ENCODE assay signal across 21 mouse cellular contexts in genomic region chr8:117532381-117532972, GRCm38 (mm10). TPM values are rescaled to one million over a fixed set of nuclear protein-coding genes. Genes with fewer than 3 reads are reported as not detected.
A peak's percentile ranks its signal among the peaks of the same experiment; 100 is the strongest.
DNase-seq lines count a peak whose midpoint lies in the region; ATAC-seq and TF ChIP-seq lines count a peak whose summit lies in the region.
"Had no signal": no experiment of that assay in that cellular context is flagged by ENCODE, and none has a peak within 500 bp of the region (broad histone marks: within the 10 kb centered on the region; RNA-seq: fewer than 3 reads in every experiment).

No protein-coding gene starts in this region.

- ATAC-seq in midbrain, embryonic 11.5 days (ENCODE audit: low FRiP score), result no peak
- ATAC-seq in midbrain, postnatal 0 days (ENCODE audit: low FRiP score), result no peak
- ATAC-seq: forebrain, embryonic 16.5 days; lung, postnatal 0 days had no signal

- no peaks in the 10 kb centered on the region for H3K4me1 ChIP-seq in midbrain, embryonic 11.5 days (ENCODE audit: control insufficient read depth, insufficient read depth, low read length)
- H3K4me1 ChIP-seq in midbrain, postnatal 0 days (ENCODE audit: insufficient read depth, low read length), result no peaks in the 10 kb centered on the region
- peaks cover 18% of the 10 kb centered on the region for H3K4me1 ChIP-seq in bone marrow, adult 2 months (ENCODE audit: control insufficient read depth, insufficient read depth, low read length)
- H3K4me1 ChIP-seq: hindbrain, embryonic 13.5 days; limb, embryonic 12.5 days; midbrain, embryonic 10.5 days had no signal

- TF ChIP-seq CTCF in midbrain, postnatal 0 days (IDR thresholded peaks at IDR 0.05), result no peak
- TF ChIP-seq CTCF in bone marrow, adult 2 months (IDR thresholded peaks at IDR 0.05; ENCODE audit: control insufficient read depth, insufficient read depth, low read length), result no peak

- no peak for TF ChIP-seq POLR2A in bone marrow, adult 2 months (IDR thresholded peaks at IDR 0.05; ENCODE audit: borderline replicate concordance, control insufficient read depth, low read depth, low read length)

- H3K4me3 ChIP-seq in midbrain, embryonic 11.5 days (ENCODE audit: low read depth, low read length), result no peak overlapping the region
- no peak overlapping the region for H3K4me3 ChIP-seq in midbrain, postnatal 0 days (ENCODE audit: low read depth, low read length)
- H3K4me3 ChIP-seq in bone marrow, adult 2 months (replicated peaks; ENCODE audit: control insufficient read depth, low read depth, low read length), result no peak overlapping the region
- H3K4me3 ChIP-seq: erythroblast, embryonic 14.5 days; hindbrain, embryonic 13.5 days; left cerebral cortex, adult 2 months; limb, embryonic 12.5 days; midbrain, embryonic 10.5 days had no signal

- H3K9ac ChIP-seq in midbrain, embryonic 11.5 days (ENCODE audit: low read length), result no peak overlapping the region
- no peak overlapping the region for H3K9ac ChIP-seq in midbrain, postnatal 0 days (replicated peaks; ENCODE audit: low read length, poor library complexity, severe bottlenecking)
- H3K9ac ChIP-seq: hindbrain, embryonic 13.5 days; limb, embryonic 12.5 days; liver, embryonic 14.5 days had no signal

- H3K27me3 ChIP-seq in midbrain, embryonic 11.5 days (ENCODE audit: control insufficient read depth, insufficient read depth, low read length), result no peaks in the 10 kb centered on the region
- H3K27me3 ChIP-seq in midbrain, postnatal 0 days (ENCODE audit: insufficient read depth, low read length), result no peaks in the 10 kb centered on the region
- H3K27me3 ChIP-seq: hindbrain, embryonic 13.5 days; limb, embryonic 12.5 days had no signal

- peak; percentile 23 for DNase-seq in midbrain, embryonic 11.5 days (ENCODE audit: low spot score, missing footprints)
- DNase-seq in midbrain, postnatal 0 days (ENCODE audit: low spot score), result no peak
- DNase-seq in naive thymus-derived CD4-positive, alpha-beta T cell, adult 2 months (ENCODE audit: low read depth), result peak; percentile 29
- peak; percentile 71 for DNase-seq in thymus, postnatal 14 days
- DNase-seq in frontal cortex, postnatal 36 days (ENCODE audit: low spot score in 2 of 2), result no peak
- no peak for DNase-seq in heart, adult 8-10 months (ENCODE audit: low spot score)
- DNase-seq in heart, postnatal 4 days, result no peak
- DNase-seq: cerebellum, adult 11-12 months; heart, adult 18-20 months; retina, postnatal 1 day; right cerebral cortex, postnatal 4 days had no signal

- WGBS in midbrain, embryonic 11.5 days, result 92% methylated on average over 15 of the region's 15 CpGs
- 84% methylated on average over 13 of the region's 15 CpGs for WGBS in midbrain, postnatal 0 days
- WGBS in bone marrow, adult 2 months, result 29% methylated on average over 15 of the region's 15 CpGs

- no peak overlapping the region for H3K4me2 ChIP-seq in midbrain, embryonic 11.5 days
- no peak overlapping the region for H3K4me2 ChIP-seq in midbrain, postnatal 0 days (ENCODE audit: low read depth, low read length, poor library complexity, severe bottlenecking)
- H3K4me2 ChIP-seq: hindbrain, embryonic 13.5 days; limb, embryonic 12.5 days had no signal

- no peaks in the 10 kb centered on the region for H3K36me3 ChIP-seq in midbrain, embryonic 11.5 days (ENCODE audit: control insufficient read depth, insufficient read depth, low read length)
- H3K36me3 ChIP-seq in midbrain, postnatal 0 days (ENCODE audit: insufficient read depth, low read length), result no peaks in the 10 kb centered on the region
- H3K36me3 ChIP-seq: hindbrain, embryonic 13.5 days; limb, embryonic 12.5 days; midbrain, embryonic 10.5 days had no signal

- H3K27ac ChIP-seq in midbrain, embryonic 11.5 days (ENCODE audit: low read depth, low read length), result no peak overlapping the region
- no peak overlapping the region for H3K27ac ChIP-seq in midbrain, postnatal 0 days (ENCODE audit: low read depth, low read length)
- H3K27ac ChIP-seq in bone marrow, adult 2 months (ENCODE audit: control insufficient read depth, insufficient read depth, low read depth, low read length, poor library complexity), result peak overlapping the region; percentile 78
- H3K27ac ChIP-seq: hindbrain, embryonic 13.5 days; left cerebral cortex, adult 2 months; limb, embryonic 12.5 days; liver, embryonic 14.5 days; midbrain, embryonic 10.5 days; stomach, postnatal 0 days had no signal

- H3K9me3 ChIP-seq in midbrain, embryonic 11.5 days (ENCODE audit: control insufficient read depth, low read length), result no peaks in the 10 kb centered on the region
- no peaks in the 10 kb centered on the region for H3K9me3 ChIP-seq in midbrain, postnatal 0 days (ENCODE audit: low read length)
- H3K9me3 ChIP-seq: midbrain, embryonic 10.5 days had no signal

RNA-seq across cellular contexts. Expression of gene Plcg2, which starts 34.4 kb away (rescaled TPM):
- polyA plus RNA-seq in midbrain, embryonic 11.5 days (2014; fragmentation: Nextera tagmentation; extraction: Ambion mirVana), result 2.2 and 2.3 TPM in 2 replicates
- 2.4 and 2.6 TPM in 2 replicates for total RNA-seq in midbrain, postnatal 0 days (2014; rRNA removed)
- polyA plus RNA-seq in midbrain, postnatal 0 days (2015; fragmentation: Nextera tagmentation; extraction: Ambion mirVana), result 1.5 and 1.9 TPM in 2 replicates
- 14.7 and 36.8 TPM in 2 replicates for polyA plus RNA-seq in bone marrow, adult 2 months (2011; ENCODE audit: insufficient read depth, insufficient read length, low replicate concordance, missing spikeins)
- 10 to 100 TPM in 1 of 4 experiments, 1 to 10 TPM in 3; 5.3 to 10.4 (median 7.5) TPM for total RNA-seq in heart, adult 8-10 months (2022)
- total RNA-seq in heart, postnatal 4 days (2021), result 10 to 100 TPM; 13.9 to 16.3 TPM

Comparison
In these comparisons a context has a peak if more than half of its experiments do, and no peak if none do; other contexts are left out.
1. DNase-seq: peak in midbrain, embryonic 11.5 days (single experiment), naive thymus-derived CD4-positive, alpha-beta T cell, adult 2 months (single experiment) and thymus, postnatal 14 days (single experiment); none in midbrain, postnatal 0 days (single experiment), frontal cortex, postnatal 36 days (0 of 2), heart, adult 8-10 months (single experiment) and heart, postnatal 4 days (single experiment).